Mouse (Mus musculus) brain, embryonic 18.5 days (tissue): ENCODE results near the gene Relb.
A peak's percentile ranks its signal among the peaks of the same experiment; 100 is the strongest.

ENCODE experiments used
- DNase-seq: peaks from one replicate; pipeline ENCODE4 v3.0.0-alpha.2; 2012; ENCODE audit warnings: low read depth, low spot score

Gene Relb

DNA sequence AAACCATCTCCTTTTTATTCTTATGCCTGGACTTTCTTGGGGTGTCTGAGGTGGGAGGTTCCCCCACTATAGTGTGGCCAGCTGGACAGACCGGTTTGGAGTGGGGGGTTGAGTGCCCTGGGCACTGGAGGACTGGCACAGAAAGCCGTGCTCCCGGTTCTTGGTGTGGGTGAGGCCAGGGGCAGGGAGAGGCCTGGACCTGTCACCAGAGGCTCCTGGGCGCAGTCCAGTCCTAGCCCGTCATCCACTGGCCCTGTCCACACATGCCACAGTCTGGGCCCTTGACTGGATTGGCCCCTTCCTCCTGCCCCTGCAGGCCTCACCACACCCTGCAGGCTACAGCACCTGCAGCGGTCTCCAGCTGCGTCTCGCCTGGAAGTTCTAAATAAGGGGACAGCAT lies 48.6 kb downstream of the Relb start:
- DNase-seq = no peak

DNA sequence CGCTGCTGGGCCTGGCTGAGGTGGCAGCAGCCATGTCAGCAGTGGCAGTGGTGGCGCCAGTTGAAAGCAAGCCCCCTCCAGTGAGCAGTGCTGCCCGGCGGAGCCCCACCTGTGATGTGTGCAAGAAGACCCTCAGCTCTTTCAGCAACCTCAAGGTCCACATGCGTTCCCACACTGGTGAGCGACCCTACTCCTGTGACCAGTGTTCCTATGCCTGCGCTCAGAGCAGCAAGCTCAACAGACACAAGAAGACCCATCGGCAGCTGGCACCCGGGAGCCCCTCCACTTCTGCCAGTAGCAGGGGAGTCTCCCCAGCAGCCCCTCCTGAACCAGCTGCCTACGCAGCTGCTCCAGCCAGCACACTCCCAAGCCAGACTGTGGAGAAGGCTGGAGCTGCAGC lies 49.5 kb downstream of the Relb start:
- no peak for DNase-seq

DNA sequence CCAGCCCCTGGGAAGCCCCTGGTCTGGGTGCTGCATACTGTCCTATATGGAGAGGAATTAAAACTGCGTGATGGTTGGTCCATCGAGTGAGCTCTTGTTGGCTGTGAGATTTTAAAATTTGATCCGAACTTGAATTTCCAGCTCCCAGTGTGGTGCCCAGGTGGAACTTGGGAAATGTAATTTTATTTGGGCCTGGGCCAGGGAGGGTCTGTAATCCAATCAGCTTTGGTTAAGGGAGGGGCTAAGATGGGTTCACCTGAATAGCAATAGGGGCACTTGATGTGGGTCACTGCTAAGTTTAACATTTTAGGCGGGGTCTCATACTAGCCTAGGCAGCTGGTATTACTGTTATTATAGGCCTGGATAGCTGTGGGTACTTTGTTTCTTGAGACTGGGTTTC lies 50.8 kb downstream of the Relb start:
- no peak for DNase-seq

DNA sequence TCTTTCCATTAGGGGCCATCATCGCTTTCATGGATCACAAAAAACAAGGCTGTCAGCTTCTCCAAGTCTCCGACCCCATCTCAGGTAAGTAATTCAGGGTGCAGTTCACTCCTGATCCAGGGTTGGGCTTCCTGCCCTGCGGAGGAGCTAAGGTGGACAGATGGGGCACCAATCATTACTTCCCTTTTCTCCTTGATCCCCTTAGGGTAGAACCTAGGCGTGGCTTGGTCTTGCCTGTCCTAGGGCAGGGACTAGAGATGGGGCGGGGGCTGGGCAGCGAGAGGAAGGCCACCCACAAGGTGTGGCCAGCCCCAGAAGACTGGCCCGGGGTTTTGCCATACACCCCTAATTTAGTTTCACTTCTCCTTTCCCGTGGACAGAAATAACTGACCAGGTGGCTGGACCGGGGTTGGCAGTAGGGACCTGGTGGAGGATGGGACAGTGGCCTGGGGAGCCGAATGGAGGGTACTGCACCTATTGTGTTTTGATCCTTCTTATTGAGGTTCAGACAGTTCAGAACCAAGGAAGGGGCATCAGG lies 51.3 kb downstream of the Relb start:
- no peak for DNase-seq

DNA sequence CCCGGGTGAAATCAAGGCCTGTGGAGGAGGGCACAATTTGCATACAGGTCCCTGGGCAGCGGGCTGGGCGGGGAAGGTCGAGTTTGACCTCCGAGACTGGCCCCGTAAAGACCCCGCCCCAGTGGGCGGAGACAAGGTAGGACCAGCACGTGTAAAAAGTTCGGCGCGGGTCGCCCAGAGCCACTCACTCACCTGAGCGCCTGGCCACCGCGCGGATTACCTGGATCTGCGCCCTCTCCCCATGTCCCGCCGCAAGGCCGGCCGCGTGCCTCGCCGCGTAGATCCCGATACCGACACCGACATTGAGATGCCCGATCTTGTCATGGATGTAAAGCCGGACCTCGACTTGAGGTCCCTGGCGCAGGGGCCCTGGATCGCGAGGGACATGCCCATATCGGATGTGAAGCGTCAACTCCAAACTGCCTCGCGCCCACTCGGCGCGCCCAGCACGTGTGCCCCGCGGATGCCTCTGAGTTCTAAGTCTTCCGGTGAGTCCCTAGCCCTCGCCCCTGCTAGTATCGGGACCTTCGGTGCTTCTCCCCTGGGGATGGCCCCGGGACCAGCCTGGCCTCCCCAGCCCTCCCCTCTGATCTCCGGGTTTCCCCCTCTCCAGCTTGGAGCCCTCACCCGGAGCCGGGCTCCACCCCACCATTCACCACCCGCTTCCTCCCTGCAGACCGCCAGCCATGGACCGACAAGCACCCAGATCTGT lies 51.9 kb downstream of the Relb start, which contains the start of the genes Zfp296 and Gemin7:
TSS of gene Zfp296 (plus strand) at position 147 of the 712 bp plus-strand sequence.
TSS of gene Gemin7 (minus strand) at position 455 of the 712 bp plus-strand sequence.
- no peak for DNase-seq

DNA sequence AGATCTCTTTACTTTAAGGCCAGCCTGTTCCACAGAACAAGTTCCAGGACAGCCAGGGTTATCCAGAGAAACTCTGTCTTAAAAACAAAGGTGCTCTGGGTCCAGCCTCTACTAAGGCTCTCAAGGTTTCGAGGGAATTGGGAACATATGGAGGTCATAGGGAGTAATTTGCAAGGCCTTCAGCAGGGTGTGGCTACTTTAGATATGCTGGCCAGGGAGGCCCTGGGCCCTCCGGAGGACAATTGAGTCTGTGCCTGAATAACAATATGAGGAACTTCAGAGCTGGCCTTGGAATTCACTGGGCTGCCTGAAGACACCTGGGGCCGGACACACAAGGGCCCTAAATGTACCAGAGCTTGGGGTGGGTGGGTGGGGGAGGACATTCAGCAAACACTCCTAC lies 53.7 kb downstream of the Relb start:
- DNase-seq = no peak

DNA sequence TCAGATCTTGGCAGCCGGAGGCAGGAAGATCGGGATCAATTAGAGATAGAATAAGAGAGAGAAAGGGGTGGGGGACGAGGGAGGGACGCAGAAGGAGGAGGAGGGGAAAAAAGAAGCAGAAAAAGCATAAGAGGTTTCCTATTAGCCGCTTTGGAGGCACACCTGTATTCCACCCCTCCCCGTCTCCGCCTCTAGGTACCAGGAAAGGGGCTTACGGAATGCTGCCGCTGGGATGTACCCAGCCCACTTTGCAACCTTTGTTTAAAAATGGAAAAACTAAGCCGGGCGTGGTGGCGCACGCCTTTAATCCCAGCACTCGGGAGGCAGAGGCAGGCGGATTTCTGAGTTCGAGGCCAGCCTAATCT lies 55.5 kb downstream of the Relb start:
- DNase-seq = no peak

DNA sequence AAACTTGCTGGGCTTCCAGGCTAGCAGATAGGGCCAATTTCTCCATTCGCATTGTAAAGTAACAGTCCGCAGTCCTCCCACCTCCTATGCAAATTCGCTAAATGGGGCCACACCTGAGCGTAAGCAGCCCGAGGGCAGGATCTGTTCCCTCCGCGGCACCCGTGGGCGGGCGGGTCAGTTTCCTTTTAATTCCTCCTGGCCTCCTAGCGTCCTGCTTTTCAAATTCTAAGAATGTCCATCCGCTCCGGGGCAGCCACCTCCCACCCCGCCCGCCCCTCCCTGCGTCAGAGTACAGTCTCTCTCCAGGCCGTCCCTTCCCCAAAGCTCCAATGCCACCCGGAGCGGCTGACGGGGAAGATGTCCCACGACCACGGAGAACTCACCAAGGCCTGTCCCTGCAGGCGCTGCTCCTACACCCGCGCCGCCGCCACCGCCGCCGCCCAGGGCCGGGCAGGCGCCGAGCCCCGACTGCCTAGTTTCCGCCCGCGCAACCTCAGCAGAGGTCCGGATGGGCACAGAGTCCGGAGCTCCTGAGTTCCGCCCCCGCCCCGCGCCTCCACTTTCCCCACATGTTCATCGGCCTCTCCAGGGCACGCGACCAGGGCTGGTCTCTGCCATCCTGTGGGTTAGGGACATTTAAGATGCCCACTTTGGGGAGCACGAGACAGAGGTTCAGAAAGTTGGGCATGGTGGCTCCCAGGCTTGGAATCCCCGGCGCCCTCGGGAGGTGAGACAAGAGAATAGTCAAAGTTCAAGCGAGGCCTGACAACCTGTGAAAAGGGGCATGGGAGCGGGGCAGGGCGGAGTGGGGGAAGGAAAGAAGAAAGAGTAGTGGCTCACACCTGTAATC lies 56.1 kb downstream of the Relb start:
- DNase-seq = no peak

DNA sequence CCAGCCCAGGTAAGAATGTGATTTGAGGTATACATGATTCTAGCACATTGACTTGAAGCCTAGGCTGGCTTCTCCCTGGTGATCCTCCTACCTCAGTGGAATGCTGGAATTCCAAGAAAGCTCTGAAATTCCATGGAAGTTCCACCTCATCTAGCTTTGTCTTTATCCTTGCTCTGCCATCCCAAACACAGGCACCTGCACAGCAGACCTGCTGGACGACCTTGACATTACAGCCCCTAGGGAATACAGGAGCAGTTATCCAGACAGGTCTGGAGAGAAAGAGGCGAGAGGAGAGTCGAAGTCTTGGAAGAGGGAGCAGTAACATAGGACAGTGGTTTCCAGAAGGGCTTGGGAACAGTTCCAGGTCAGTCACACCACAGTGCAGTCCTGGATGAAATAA lies 59.6 kb downstream of the Relb start:
- no peak for DNase-seq

DNA sequence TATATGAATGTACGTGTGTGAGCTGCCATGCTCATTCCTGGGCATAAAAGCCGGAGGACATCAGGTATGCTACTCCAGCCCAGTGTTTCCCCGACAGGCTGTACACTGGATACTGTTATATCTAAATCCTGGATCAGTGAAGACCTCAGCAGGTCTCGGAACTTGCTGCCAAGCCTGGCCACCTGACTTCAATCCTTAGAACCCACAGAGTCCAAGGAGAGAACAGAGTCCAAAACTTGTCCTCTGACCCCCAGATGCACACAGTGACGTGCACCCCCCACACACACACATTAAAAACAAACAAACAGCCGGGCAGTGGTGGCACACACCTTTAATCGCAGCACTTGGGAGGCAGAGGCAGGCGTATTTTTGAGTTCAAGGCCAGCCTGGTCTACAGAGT lies 61.8 kb downstream of the Relb start:
- no peak for DNase-seq

DNA sequence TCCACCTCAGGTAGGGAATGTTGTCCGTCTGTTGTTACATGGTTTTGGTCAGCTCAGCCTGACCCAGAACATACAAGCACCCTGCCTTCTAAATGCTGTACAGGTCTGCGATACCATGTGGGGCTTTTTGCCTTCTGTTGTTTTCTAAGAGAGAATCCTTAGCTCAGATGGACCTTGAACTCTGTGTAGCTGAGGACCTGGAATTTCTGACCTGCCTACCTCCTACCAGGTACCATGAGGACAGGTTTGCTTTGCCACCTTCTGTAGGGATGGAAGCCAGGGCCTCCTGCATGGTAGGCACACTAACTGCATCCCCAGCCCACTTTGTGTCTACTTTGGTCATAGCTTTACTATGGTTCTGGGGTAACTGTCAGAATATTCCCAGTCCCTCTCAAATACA lies 63.4 kb downstream of the Relb start:
- DNase-seq = no peak

DNA sequence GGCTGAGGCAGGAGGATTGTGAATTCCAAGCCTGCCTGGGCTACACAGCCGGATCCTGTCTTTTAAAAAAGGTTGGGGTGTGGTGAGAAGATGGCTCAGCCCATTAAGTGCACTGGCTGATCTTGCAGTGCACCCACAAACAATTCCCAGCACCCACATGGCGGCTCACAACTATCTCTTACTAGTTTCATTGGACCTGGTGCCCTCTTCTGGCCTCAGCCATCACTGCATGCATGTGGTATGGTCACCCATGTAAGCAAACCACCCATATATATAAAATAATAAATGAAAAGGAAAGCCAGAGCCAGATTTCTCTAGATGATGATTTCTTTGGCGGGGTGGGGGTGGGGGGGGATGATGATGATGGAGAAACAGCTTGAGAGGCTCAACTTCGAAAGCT lies 64.8 kb downstream of the Relb start:
- DNase-seq = no peak

DNA sequence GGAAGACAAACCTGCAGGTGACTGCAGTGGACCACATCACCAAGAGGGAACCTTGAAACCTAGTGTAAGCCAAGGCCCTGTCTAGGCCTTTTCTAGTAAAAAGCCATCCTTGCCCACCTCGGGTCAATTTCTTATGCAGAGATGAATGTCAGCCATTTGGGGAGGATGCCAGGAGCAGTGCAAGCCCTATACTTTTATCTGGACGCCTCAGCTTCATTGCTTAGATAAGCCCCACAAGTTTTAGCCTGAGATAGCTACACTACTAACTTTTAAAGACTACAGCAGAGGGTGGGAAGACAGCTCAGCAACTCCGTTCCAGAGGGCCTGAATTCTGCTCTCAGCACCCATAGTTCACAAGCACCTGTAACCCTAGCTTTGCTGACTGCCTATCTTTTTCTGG lies 65.4 kb downstream of the Relb start:
- no peak for DNase-seq

DNA sequence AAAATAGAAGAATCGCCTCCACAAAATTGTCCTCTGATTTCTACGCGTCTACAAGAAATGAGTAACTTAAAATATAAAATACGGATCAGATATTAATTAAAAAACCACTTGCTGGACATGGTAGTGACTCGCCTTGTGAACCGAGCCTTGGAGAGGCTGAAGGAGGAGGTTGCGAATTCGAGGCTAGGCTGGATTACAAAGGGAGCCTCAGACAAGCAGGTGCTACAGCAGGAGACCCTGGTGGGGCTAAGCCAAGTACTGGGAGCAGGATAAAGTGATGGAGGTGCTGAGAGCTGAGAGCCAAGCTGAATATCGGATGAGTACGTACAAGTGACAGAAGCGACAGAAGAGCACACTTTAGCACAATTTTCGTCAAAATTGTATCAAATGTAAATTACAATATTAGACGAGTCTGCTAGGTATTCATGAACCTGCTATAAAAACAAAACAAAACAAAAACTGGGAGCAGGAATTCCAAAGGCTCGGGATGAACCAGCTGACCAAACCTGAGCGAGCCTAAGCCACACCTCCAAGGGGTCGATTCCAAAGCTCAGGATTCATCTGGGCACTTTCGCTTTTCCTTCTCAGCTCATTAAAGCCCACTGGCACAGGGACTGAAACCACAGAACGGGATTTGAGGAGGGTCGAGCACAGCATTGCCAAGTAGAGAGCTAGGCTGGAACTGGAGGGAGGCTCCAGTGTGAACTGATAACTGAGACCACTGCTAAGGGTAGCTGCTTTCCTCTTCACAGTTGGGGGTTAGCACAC lies 66.4 kb downstream of the Relb start, which contains the start of gene Ppp1r37:
TSS of gene Ppp1r37 (minus strand) at position 434 of the 768 bp plus-strand sequence.
- no peak for DNase-seq

DNA sequence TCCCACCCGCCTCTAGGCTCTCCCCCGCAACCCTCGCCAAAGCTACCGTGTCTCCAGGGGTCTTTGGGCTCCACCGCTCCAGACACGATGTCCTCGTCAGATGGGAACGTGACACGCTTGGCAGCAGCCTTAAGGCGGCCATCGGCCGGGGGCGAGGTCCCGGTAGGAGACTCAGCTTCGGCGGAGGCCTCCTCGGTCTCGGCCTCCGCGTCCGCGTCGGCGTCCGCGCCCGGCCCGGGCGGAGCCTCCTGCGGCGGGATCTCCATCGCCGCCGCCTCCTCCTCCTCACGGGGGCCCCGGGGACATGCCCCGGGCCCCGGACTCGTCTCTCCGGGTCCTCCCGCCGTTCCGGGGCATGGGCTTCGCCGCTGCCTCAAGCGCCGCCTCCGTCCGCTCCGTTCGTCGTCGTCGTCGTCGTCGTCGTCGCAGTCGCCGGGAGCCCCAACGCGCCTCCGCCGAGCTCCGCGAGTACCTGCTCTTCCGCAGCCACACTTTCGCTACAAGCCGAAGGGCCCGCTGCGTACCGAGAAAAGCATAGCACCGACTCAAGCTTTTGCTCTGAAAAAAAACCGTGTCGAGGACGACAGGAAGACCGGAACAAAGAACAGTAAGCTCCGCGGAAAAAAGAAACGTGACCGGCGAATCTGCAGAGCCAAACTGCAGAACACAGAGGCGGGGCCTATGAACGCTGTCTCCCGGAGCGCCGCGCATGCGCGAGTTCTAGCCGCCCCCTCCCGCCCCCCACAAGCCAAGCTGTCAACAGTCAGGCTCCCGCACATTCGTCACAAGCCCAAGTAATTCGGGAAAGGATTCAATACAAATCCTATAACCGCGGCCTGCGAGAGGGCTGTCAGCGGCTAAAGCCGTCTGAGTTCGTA lies 67.2 kb downstream of the Relb start:
- peak; percentile 92 for DNase-seq

DNA sequence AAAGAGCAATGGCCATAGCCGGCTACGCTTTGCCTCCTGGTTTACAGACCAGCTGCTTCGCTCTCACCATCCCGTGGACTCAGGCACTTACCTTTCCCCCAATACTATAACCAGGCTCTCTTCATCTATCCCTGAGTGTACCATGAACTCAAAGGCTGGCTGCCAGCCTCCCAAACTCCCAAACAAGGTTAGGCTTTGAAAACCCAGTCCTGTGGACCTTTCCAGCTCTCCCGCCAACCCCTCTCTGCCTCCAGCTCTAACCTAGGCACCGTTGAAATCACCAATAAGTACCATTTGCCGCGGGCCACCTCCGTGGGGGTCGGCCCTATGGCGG lies 67.8 kb downstream of the Relb start:
- no peak for DNase-seq

DNA sequence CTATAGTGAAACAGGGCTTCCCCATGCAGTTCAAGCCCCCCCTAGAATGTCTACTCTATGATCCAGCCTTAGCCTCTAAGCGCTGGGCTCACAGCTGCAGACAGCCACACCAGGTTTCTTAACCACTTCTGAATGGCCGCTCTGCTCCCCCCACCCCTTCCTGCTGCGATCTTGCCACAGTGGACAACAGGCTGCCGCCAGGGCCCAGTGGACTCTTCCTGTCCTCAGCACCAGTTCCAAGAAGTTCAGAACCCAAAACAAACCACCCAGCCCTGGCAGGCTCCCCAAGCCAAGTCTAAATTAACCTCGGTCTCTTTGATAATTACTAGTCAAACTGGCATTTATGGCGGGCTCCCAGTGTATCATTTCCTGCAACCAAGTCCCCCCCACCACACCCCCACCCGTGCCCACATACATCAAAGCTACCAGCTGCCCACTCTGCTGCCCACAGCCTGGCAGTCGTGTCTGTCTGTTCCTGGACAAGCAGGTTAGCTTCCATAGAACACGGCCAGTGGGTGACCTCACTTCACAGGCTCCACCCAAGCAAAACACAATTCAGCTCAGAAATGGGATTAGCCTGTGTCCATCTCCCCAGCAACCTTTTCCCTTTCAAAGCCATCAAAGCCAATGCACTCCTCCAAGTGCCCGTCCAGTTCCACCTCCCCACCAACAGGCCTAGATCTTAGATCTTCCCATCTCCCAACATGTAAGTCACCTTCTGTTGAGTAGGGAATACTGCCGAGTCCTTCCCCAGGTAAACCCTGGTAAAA lies 68.6 kb downstream of the Relb start:
- no peak for DNase-seq

DNA sequence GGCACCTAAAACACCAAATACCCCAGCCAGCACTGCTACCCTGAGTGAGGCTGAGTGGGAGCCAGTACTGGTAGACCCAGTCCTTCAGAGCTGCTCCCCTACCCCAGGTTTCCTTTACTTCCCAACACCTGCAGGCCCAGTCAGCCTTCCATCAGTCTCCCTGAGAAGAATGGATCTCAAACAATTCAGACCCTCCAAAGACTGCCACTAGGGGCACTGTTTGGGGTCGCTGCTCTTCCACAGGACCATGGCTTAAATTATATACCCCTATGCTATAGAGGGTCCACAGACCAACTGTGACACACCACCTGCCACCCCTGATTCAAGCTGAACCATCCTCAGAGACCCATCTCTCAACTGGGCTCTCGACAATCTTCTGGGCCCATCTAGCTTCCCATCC lies 70.3 kb downstream of the Relb start:
- no peak for DNase-seq

DNA sequence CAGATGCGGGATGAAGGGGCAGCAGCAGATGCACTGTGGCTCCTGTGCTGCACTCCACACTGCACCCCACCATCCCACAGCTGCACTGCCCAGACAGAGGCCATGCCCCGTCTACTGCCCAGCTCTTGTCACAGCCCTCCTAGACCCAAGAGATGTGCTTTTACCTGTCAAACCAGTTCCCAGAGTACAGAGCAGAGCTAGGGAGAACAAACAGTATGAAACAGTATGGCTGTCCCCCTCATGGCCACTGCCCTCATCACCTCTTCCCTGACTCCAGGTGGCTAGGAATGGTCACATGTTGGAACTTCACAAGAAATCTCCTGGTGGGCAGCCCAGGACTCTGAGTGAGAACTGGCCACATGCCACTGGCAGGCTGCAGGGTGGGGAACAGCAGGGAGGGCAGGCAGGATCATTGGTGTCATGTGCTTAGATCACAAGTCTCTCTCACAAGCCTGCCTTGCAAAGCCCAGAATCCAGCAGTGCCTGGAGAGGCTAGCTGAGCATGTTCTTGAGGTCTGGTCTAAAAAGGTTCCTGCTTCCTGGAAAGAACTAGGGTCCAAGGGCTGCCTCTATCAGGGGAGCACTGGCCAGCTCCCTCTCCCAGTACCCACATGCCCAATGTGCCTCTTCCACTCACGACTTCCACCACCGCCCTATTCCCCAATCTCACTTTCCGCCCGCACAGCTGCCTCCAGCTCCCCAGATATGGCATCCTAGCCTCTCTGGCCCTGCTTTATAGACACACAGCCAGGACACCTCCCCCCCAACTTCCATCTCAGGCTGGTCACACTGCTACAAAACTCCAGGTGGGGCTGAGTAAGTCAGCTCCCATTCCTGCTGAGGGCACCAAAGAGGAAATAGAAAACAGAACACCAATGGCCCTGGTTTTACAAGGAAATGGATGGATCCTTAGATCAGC lies 71.0 kb downstream of the Relb start:
- DNase-seq = no peak
